Mouse (Mus musculus): ENCODE measurements around the gene Suds3. TPM values are rescaled to one million over a fixed set of nuclear protein-coding genes. Genes with fewer than 3 reads are reported as not detected.

Gene Suds3
- total RNA-seq (2023) = 10 to 100 TPM; 61.5 to 62.6 TPM

GRCm38 (mm10) chr5:117115836-117116366 is at the start of gene Suds3:
TSS of gene Suds3 (minus strand) at chr5:117116113.

GRCm38 (mm10) chr5:117119777-117120488 is 4.0 kb upstream of the Suds3 start, which contains the start of gene Taok3:
TSS of gene Taok3 (plus strand) at chr5:117120129.

Other genes starting within 250 kb of the Suds3 start
- gene Taok3, start 4.0 kb upstream of the Suds3 start, total RNA-seq (2023) = 100 to 1,000 TPM; 156 to 175 TPM
- gene Pebp1, start 171.5 kb upstream of the Suds3 start, total RNA-seq (2023) = 10 to 100 TPM; 55.8 to 58.2 TPM
- gene Vsig10, start 203.0 kb upstream of the Suds3 start, total RNA-seq (2023) = 1 to 10 TPM; 4.4 to 5.8 TPM
- gene Wsb2, start 241.2 kb upstream of the Suds3 start, total RNA-seq (2023) = 10 to 100 TPM; 60.8 to 63.9 TPM

All from monocyte, adult 59 days (primary cell).